Mouse (Mus musculus) kidney, adult 2 months (tissue): ENCODE results near the gene Bdp1. TPM values are rescaled to one million over a fixed set of nuclear protein-coding genes. Genes with fewer than 3 reads are reported as not detected.
A peak's percentile ranks its signal among the peaks of the same experiment; 100 is the strongest.
"Not testable (repeated sequence)": the region's sequence is repeated elsewhere in the genome, so short reads cannot be mapped to it uniquely, and the experiment has no call there.

Experiments used
- DNase-seq: peaks from one replicate; pipeline ENCODE4 v3.0.0; 2021
- H3K27ac ChIP-seq: fragments of 200-500 bp; 2 replicates; pipeline ENCODE4 v1.5.1; 2012; ENCODE audit warnings: low read depth, low read length, control low read depth, inconsistent platforms; ENCODE audit not compliant: insufficient read depth
- H3K27me3 ChIP-seq: fragments of 200-500 bp; replicated peaks from 2 replicates; pipeline ENCODE4 v1.6.1; 2012; ENCODE audit warnings: mild to moderate bottlenecking, moderate library complexity, low read length, inconsistent platforms; ENCODE audit not compliant: control insufficient read depth, insufficient read depth
- H3K36me3 ChIP-seq: fragments of 200-500 bp; 2 replicates; pipeline ENCODE4 v1.6.1; 2012; ENCODE audit warnings: mild to moderate bottlenecking, moderate library complexity, low read length, inconsistent platforms; ENCODE audit not compliant: control insufficient read depth, insufficient read depth
- H3K4me1 ChIP-seq: fragments of 200-500 bp; 2 replicates; pipeline ENCODE4 v1.6.1; 2011; ENCODE audit warnings: low read length; ENCODE audit not compliant: control insufficient read depth, insufficient read depth
- H3K4me3 ChIP-seq: fragments of 200-500 bp; 2 replicates; pipeline ENCODE4 v1.5.1; 2011; ENCODE audit warnings: mild to moderate bottlenecking, low read depth, low read length, control low read depth; ENCODE audit not compliant: insufficient read depth
- CTCF ChIP-seq: fragments of 200-500 bp; conservative IDR thresholded peaks from 2 replicates; pipeline ENCODE4 v1.5.1; 2011; ENCODE audit warnings: low read depth, mild to moderate bottlenecking, control low read depth, low read length, moderate library complexity, mixed read lengths; ENCODE audit not compliant: insufficient read depth, insufficient read length
- POLR2A ChIP-seq: fragments of 200-500 bp; IDR thresholded peaks from one replicate; pipeline ENCODE4 v1.6.1; 2011; ENCODE audit warnings: low read depth, low read length, control low read depth
- WGBS: fragments of 180-500 bp; shearing (Covaris S2); methylation state at CpG from one replicate; pipeline ENCODE4 v1.1.7; 2018; 5-methylcytosine and 5-hydroxymethylcytosine counted together
- polyA plus RNA-seq: library from polyadenylated mRNA; depleted of rRNA; stranded (reverse); fragments of >200 nt; gene quantifications from 2 replicates; pipeline ENCODE4 v1.2.3, GENCODE M21; 2012

Gene Bdp1
- polyA plus RNA-seq, 1 experiment = 2.2 TPM

GRCm38 (mm10) chr13:100112218-100112972, 8.5 kb upstream of the Bdp1 start:
- no peaks in the 10 kb centered on the region for H3K4me1 ChIP-seq
- no peak overlapping the region for H3K27ac ChIP-seq
- no peaks in the 10 kb centered on the region for H3K36me3 ChIP-seq
- no peak overlapping the region for H3K4me3 ChIP-seq
- 35% methylated on average over 5 of the region's 5 CpGs for WGBS
- no peaks in the 10 kb centered on the region for H3K27me3 ChIP-seq
- no peak for DNase-seq
- no peak for TF ChIP-seq CTCF
- TF ChIP-seq POLR2A = no peak

- peak; percentile 86 for DNase-seq
- TF ChIP-seq POLR2A (no peak), CTCF (no peak)
- under 1% methylated on average over 75 of the region's 76 CpGs for WGBS
- peak within 1 kb of the TSS; percentile 79 for H3K4me3 ChIP-seq
- peaks cover 2% of the 10 kb centered on the region; the same call in 1 of the 2 replicates for H3K4me1 ChIP-seq
- no peaks in the 10 kb centered on the region for H3K36me3 ChIP-seq
- H3K27me3 ChIP-seq = no peaks in the 10 kb centered on the region
- H3K27ac ChIP-seq = no peak within 1 kb of the TSS
These were observed 4.0 kb upstream of the Bdp1 start, which contains the start of gene Serf1 for GRCm38 (mm10) chr13:100107652-100108472. Gene Serf1, plus strand, starts transcription at chr13:100108012.

GRCm38 (mm10) chr13:100103052-100103658, 715 bp downstream of the Bdp1 start:
- DNase-seq = no peak
- H3K4me1 ChIP-seq = peaks cover 11% of the 10 kb centered on the region
- H3K4me3 ChIP-seq = peak overlapping the region; percentile 85
- TF ChIP-seq POLR2A (no peak), CTCF (no peak)
- 2% methylated on average over 15 of the region's 15 CpGs for WGBS
- H3K27me3 ChIP-seq = no peaks in the 10 kb centered on the region
- H3K36me3 ChIP-seq = no peaks in the 10 kb centered on the region
- H3K27ac ChIP-seq = peak overlapping the region; percentile 70

DNA sequence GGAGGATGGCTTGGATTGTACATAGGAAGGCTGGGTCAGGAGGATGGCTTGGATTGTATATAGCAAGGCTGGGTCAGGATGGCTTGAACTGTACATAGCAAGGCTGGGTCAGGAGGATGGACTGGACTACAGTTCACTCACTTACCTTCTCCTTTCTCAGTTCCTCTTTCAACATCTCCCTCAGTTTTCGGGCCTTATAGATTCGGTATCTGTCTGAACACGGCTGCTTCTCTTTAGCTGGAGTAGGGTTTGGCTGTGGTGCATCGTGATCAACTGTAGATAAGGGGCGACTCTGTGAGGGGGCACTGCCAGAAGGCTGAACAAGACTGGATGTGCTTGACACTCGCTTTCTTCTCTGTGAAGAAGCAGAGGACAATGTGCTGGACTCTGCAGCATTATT, 5.1 kb downstream of the Bdp1 start:
- H3K27ac ChIP-seq = no peak overlapping the region
- WGBS = 92% methylated on average over 6 of the region's 6 CpGs
- H3K36me3 ChIP-seq = peaks cover 2% of the 10 kb centered on the region
- no peak overlapping the region for H3K4me3 ChIP-seq
- no peak for DNase-seq
- H3K27me3 ChIP-seq = no peaks in the 10 kb centered on the region
- TF ChIP-seq POLR2A (no peak), CTCF (no peak)
- peaks cover 11% of the 10 kb centered on the region for H3K4me1 ChIP-seq

DNA sequence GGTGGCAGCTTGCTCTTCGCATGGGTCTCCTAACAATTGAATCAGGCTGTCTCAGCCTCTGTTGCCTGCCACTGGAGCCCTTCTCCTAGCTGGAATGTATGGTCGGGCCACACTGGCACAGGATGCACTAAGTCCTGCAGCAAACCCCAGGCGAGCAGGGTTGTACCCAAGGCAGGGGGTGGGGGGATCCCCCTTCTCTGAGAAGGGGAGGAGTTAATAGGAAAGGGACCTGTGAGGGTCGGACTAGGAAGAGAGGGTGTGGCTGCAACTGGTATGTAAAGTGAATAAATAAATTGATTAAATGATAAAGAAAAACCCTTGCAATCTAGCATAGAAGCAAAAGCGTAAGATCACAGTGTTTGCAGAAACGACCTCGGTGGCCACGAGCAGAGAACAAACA, 32.4 kb downstream of the Bdp1 start:
- Histone ChIP-seq H3K27ac (no peak overlapping the region), H3K4me3 (no peak overlapping the region), H3K27me3 (no peaks in the 10 kb centered on the region), H3K36me3 (peaks cover 14% of the 10 kb centered on the region), H3K4me1 (no peaks in the 10 kb centered on the region)
- WGBS = 87% methylated on average over 8 of the region's 8 CpGs
- TF ChIP-seq POLR2A = no peak
- no peak for DNase-seq

DNA sequence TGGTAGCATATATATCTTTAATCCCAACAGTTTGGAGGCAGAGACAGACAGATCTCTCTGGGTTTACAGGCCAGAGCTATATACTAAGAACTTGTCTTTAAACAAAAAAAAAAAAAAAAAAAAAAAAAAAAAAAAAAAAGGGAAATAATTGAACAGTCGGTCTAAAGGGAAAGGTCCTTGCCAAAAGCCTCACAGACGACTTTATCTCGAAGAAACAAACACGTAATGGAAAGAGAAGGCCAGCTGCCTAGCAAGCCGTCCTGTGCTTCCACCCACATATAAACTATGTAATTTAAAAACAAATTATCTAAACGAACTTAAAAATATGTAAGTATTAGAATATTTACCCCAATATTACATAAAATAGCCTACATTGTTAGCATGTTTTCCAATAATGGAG, 36.0 kb downstream of the Bdp1 start:
- TF ChIP-seq POLR2A (no peak), CTCF (no peak)
- Histone ChIP-seq H3K36me3 (peaks cover 4% of the 10 kb centered on the region), H3K27ac (no peak overlapping the region), H3K4me1 (no peaks in the 10 kb centered on the region), H3K4me3 (no peak overlapping the region), H3K27me3 (no peaks in the 10 kb centered on the region)
- 84% methylated on average over 6 of the region's 6 CpGs for WGBS
- DNase-seq = no peak

DNA sequence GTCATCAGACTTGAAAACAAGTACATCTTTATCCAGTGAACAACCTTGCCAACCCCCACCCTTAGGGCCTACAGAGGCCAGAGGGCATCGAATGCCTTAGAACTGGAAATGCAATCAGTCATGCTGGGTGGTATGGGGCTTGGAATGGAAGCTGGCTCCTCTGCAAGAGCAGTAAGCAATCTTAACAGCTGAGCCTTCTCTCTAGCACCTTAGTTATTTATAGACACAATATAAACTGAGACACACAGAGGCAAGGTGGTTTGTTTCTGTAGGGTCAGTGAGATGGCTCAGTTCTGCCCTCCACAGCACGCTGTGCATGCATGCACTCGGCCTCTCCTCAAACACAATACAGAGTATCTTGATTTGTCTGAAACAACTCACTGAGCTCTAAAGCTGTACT, 39.9 kb downstream of the Bdp1 start:
- Histone ChIP-seq H3K36me3 (peaks cover 6% of the 10 kb centered on the region), H3K4me1 (no peaks in the 10 kb centered on the region)

DNA sequence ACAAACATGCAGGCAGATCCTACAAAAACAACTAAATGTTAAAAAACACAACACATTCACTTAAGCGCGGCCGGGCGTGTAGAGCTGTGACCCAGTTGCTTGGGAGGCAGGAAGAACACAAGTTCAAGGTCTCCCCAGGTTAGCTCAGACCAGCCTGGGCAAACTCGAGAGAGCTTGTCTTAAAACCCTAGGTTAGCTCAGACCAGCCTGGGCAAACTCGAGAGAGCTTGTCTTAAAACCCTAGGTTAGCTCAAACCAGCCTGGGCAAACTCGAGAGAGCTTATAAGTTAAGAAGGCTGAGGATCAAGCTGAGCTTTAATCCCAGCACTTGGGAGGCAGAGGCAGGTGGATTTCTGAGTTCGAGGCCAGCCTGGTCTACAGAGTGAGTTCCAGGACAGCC, 46.1 kb downstream of the Bdp1 start:
- 92% methylated on average over 8 of the region's 8 CpGs for WGBS
- H3K4me3 ChIP-seq, DNase-seq: not testable (repeated sequence)

More for the DNA sequence above, 39.9 kb downstream of the Bdp1 start:
- Histone ChIP-seq H3K27ac (no peak overlapping the region), H3K27me3 (no peaks in the 10 kb centered on the region), H3K4me3 (no peak overlapping the region)
- WGBS = 90% methylated on average over 3 of the region's 3 CpGs
- no peak for TF ChIP-seq POLR2A
- no peak for TF ChIP-seq CTCF
- DNase-seq = no peak

More for the DNA sequence above, 46.1 kb downstream of the Bdp1 start:
- not testable (repeated sequence) for H3K36me3 ChIP-seq, H3K27me3 ChIP-seq, H3K27ac ChIP-seq, H3K4me1 ChIP-seq
